Mouse (Mus musculus) ES-Bruce4 (cell line): ENCODE data around the gene Atg4c. TPM values are rescaled to one million over a fixed set of nuclear protein-coding genes. Genes with fewer than 3 reads are reported as not detected.

ENCODE experiments used
- H3K27ac ChIP-seq: 2 replicates; pipeline ENCODE4 v1.5.1; 2012; ENCODE audit warnings: low read length, inconsistent platforms; ENCODE audit not compliant: insufficient read depth
- H3K27me3 ChIP-seq: 2 replicates; pipeline ENCODE4 v1.6.1; 2012; ENCODE audit warnings: mild to moderate bottlenecking, low read length, inconsistent platforms; ENCODE audit not compliant: control insufficient read depth, poor library complexity, insufficient read depth, severe bottlenecking
- H3K36me3 ChIP-seq: 2 replicates; pipeline ENCODE4 v1.6.1; 2012; ENCODE audit warnings: inconsistent platforms, mild to moderate bottlenecking, low read length, moderate library complexity; ENCODE audit not compliant: control insufficient read depth, poor library complexity, insufficient read depth, severe bottlenecking
- H3K4me1 ChIP-seq: one replicate; pipeline ENCODE4 v1.8.1; 2011; ENCODE audit warnings: low read length; ENCODE audit not compliant: control insufficient read depth, insufficient read depth
- H3K4me3 ChIP-seq: 2 replicates; pipeline ENCODE4 v1.5.1; 2011; ENCODE audit warnings: low read depth, mild to moderate bottlenecking, low read length
- H3K9ac ChIP-seq: 2 replicates; pipeline ENCODE4 v1.6.1; 2012; ENCODE audit warnings: low read depth, mild to moderate bottlenecking, inconsistent platforms; ENCODE audit not compliant: poor library complexity, severe bottlenecking
- H3K9me3 ChIP-seq: replicated peaks from 2 replicates; pipeline ENCODE4 v1.6.1; 2012; ENCODE audit warnings: mild to moderate bottlenecking, low read length, inconsistent platforms; ENCODE audit not compliant: control insufficient read depth, poor library complexity, insufficient read depth, severe bottlenecking
- CTCF ChIP-seq: IDR thresholded peaks from one replicate; pipeline ENCODE4 v1.8.1; 2011; ENCODE audit warnings: low read depth, low read length
- EP300 ChIP-seq: IDR thresholded peaks from 2 replicates; pipeline ENCODE4 v1.6.1; 2011; ENCODE audit warnings: low read depth, low read length; ENCODE audit not compliant: insufficient read depth
- POLR2A ChIP-seq: IDR thresholded peaks from one replicate; pipeline ENCODE4 v1.8.1; 2011; ENCODE audit warnings: low read length; ENCODE audit not compliant: insufficient read depth
- polyA plus RNA-seq: library from polyadenylated mRNA; stranded (reverse); fragments of >200 nt; gene quantifications from 2 replicates; pipeline ENCODE4 v1.2.4, GENCODE M21; 2011; ENCODE audit warnings: low read depth; ENCODE audit not compliant: missing spikeins, insufficient read depth, insufficient read length

Atg4c gene
- polyA plus RNA-seq, 1 experiment = 16.5 TPM

- no peaks in the 10 kb centered on the region for H3K36me3 ChIP-seq
Observed at GRCm38 (mm10) chr4:99252957-99253356, 59.2 kb downstream of the Atg4c start.

GRCm38 (mm10) chr4:99263191-99263590 lies 69.5 kb downstream of the Atg4c start:
- Histone ChIP-seq H3K4me3 (no peak overlapping the region), H3K27ac (no peak overlapping the region), H3K9ac (no peak overlapping the region), H3K27me3 (no peaks in the 10 kb centered on the region), H3K9me3 (no peaks in the 10 kb centered on the region), H3K36me3 (peaks cover 3% of the 10 kb centered on the region; the same call in 1 of the 2 replicates), H3K4me1 (no peaks in the 10 kb centered on the region)
- TF ChIP-seq EP300 (no peak), POLR2A (no peak), CTCF (no peak)

More at GRCm38 (mm10) chr4:99252957-99253356, 59.2 kb downstream of the Atg4c start:
- Histone ChIP-seq H3K4me3 (no peak overlapping the region), H3K27me3 (no peaks in the 10 kb centered on the region), H3K27ac (no peak overlapping the region), H3K4me1 (no peaks in the 10 kb centered on the region), H3K9me3 (no peaks in the 10 kb centered on the region), H3K9ac (no peak overlapping the region)
- TF ChIP-seq CTCF (no peak), EP300 (no peak), POLR2A (no peak)

- H3K4me3 ChIP-seq = no peak overlapping the region
- peaks cover under 1% of the 10 kb centered on the region; the same call in 1 of the 2 replicates for H3K36me3 ChIP-seq
- no peak overlapping the region for H3K27ac ChIP-seq
- no peaks in the 10 kb centered on the region for H3K27me3 ChIP-seq
- H3K9ac ChIP-seq = no peak overlapping the region
- H3K9me3 ChIP-seq = no peaks in the 10 kb centered on the region
- no peaks in the 10 kb centered on the region for H3K4me1 ChIP-seq
- TF ChIP-seq CTCF (no peak), POLR2A (no peak), EP300 (no peak)
Observed at GRCm38 (mm10) chr4:99263663-99264062, 69.9 kb downstream of the Atg4c start.

GRCm38 (mm10) chr4:99266843-99267445 lies 73.2 kb downstream of the Atg4c start:
- no peak overlapping the region for H3K27ac ChIP-seq
- no peaks in the 10 kb centered on the region for H3K4me1 ChIP-seq
- no peak overlapping the region for H3K4me3 ChIP-seq
- no peaks in the 10 kb centered on the region for H3K36me3 ChIP-seq
- H3K27me3 ChIP-seq = no peaks in the 10 kb centered on the region
- no peak for TF ChIP-seq CTCF
- TF ChIP-seq POLR2A = no peak
- TF ChIP-seq EP300 = no peak
- no peak overlapping the region for H3K9ac ChIP-seq
- 0 out of 2 replicates have a peak, but pooled peaks cover 4% of the 10 kb centered on the region for H3K9me3 ChIP-seq

GRCm38 (mm10) chr4:99272860-99273259 lies 79.1 kb downstream of the Atg4c start:
- Histone ChIP-seq H3K9ac (no peak overlapping the region), H3K4me1 (no peaks in the 10 kb centered on the region), H3K9me3 (0 out of 2 replicates have a peak, but pooled peaks cover 4% of the 10 kb centered on the region), H3K27ac (no peak overlapping the region), H3K36me3 (no peaks in the 10 kb centered on the region), H3K27me3 (no peaks in the 10 kb centered on the region; the same call in 1 of the 2 replicates), H3K4me3 (no peak overlapping the region)
- TF ChIP-seq EP300 (no peak), POLR2A (no peak)

- H3K4me1 ChIP-seq = no peaks in the 10 kb centered on the region
- no peak overlapping the region for H3K27ac ChIP-seq
- no peaks in the 10 kb centered on the region; the same call in 1 of the 2 replicates for H3K27me3 ChIP-seq
- H3K9ac ChIP-seq = no peak overlapping the region
- TF ChIP-seq CTCF (no peak), POLR2A (no peak), EP300 (no peak)
- no peak overlapping the region for H3K4me3 ChIP-seq
- H3K9me3 ChIP-seq = 0 out of 2 replicates have a peak, but pooled peaks cover 4% of the 10 kb centered on the region
- no peaks in the 10 kb centered on the region for H3K36me3 ChIP-seq
Observed at GRCm38 (mm10) chr4:99273466-99273865, 79.7 kb downstream of the Atg4c start.
